Mouse (Mus musculus) megakaryocyte, embryonic 14.5 days (primary cell): ENCODE results near the gene Cdkl5. TPM values are rescaled to one million over a fixed set of nuclear protein-coding genes. Genes with fewer than 3 reads are reported as not detected.

Source experiments
- H3K27me3 ChIP-seq: replicated peaks from 2 replicates; pipeline ENCODE3; 2012; ENCODE audit warnings: inconsistent platforms
- H3K36me3 ChIP-seq: replicated peaks from 2 replicates; pipeline ENCODE3; 2012; ENCODE audit warnings: low read length, inconsistent platforms, mixed read lengths
- H3K4me1 ChIP-seq: 2 replicates; pipeline ENCODE4 v1.6.1; 2012; ENCODE audit warnings: inconsistent platforms
- H3K4me3 ChIP-seq: replicated peaks from 2 replicates; pipeline ENCODE3; 2012; ENCODE audit warnings: moderate library complexity, mild to moderate bottlenecking, inconsistent platforms
- H3K9me3 ChIP-seq: 2 replicates; pipeline ENCODE4 v1.6.1; 2012; ENCODE audit warnings: inconsistent platforms
- FLI1 ChIP-seq: IDR thresholded peaks from 2 replicates; pipeline ENCODE4 v1.6.1; 2012; ENCODE audit warnings: low read length, inconsistent platforms, mixed read lengths
- GATA1 ChIP-seq: IDR thresholded peaks from 3 replicates; pipeline ENCODE4 v1.6.1; 2012; ENCODE audit warnings: mixed read lengths, low read length, inconsistent platforms, borderline replicate concordance
- polyA plus RNA-seq: library from polyadenylated mRNA; stranded (reverse); fragments of >175 nt; gene quantifications from 2 replicates; pipeline ENCODE4 v1.2.3, GENCODE M21; 2012; ENCODE audit warnings: low replicate concordance; ENCODE audit not compliant: insufficient read depth

Gene Cdkl5
- polyA plus RNA-seq, 1 experiment, result not detected

DNA sequence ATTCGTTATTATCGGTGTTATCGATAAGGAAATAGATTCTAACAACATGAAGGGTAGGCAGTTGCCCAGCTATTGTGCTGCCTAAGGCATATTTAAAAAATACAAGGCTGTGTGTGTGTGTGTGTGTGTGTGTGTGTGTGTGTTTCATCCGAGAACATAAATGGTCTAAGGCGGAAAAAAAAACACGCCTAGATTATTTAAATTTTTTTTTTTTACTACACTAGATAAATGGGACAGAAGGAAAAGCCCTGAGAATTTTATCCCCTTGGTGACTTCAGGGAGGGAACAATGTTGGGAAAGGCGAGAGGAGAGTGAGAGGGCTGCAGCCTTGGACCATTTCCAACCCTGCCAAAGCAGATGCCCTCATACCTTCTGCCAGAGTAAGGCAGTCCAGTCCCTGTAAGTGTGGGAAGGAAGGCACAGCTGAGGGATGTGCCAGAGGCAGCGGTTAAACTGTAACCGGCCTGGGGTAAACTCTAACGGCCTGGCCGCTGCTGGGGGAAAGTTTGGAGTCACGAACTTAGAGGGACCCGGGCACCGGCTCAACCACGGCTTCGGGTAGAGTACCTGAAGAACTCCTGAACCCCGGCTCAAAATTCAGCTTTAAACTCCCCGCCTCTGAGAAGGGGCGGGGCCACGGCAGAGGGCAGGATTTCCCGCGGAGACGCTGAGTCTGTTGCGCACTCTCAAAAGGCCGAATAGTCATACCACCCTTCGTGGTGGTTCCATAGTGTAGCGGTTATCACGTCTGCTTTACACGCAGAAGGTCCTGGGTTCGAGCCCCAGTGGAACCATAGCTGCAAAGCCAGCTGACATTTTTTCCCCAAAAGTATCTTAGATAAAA is 228.9 kb downstream of the Cdkl5 start:
- Histone ChIP-seq H3K27me3 (peaks cover 2% of the 10 kb centered on the region), H3K4me3 (peak overlapping the region; percentile 91), H3K36me3 (no peaks in the 10 kb centered on the region), H3K4me1 (peaks cover 3% of the 10 kb centered on the region; the same call in 1 of the 2 replicates), H3K9me3 (no peaks in the 10 kb centered on the region)
- TF ChIP-seq FLI1 (no peak), GATA1 (no peak)

DNA sequence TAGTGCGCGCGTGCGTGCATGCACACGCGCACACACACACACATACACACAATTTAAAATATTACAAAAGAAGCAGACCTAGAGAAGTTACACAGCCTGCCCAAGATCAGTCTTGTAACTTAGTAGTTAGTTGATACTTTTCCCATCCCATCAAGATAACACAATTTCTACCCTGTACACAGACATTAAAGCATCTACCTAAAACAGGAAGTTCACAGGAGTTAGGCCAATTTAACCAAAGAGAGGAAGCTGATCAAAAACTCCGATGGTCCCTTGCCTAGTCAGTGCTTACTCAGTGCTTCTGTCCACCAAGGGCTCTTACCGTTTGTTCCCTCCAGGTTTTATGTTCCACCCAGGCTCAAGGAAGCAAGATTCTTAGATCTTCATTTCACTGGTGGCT is 243.7 kb downstream of the Cdkl5 start:
- Histone ChIP-seq H3K27me3 (peaks cover 12% of the 10 kb centered on the region), H3K4me1 (no peaks in the 10 kb centered on the region), H3K9me3 (no peaks in the 10 kb centered on the region), H3K36me3 (no peaks in the 10 kb centered on the region), H3K4me3 (no peak overlapping the region)
- TF ChIP-seq GATA1 (no peak), FLI1 (no peak)

DNA sequence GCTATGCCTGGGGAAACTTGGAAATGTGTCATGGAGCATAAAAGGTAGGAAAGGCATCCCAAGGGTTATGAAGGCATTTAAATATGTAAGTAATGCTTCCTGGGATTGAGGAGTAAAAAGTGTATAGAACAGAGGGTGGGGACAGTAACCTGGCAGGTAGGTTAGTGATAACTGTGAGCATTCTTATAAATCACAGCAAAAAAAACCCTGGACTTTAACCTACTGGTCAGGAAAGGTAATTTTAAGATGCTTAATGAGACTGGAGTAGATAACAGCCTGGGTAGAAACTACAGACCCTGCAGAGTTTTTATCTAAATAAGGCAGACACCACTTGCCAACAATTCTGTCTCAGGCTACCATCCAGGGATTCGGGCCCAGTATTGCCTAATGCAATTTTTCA is 245.9 kb downstream of the Cdkl5 start:
- Histone ChIP-seq H3K36me3 (no peaks in the 10 kb centered on the region), H3K4me3 (no peak overlapping the region), H3K27me3 (peaks cover 6% of the 10 kb centered on the region), H3K4me1 (no peaks in the 10 kb centered on the region), H3K9me3 (peaks cover 6% of the 10 kb centered on the region; the same call in 1 of the 2 replicates)
- no peak for TF ChIP-seq FLI1
- TF ChIP-seq GATA1, result no peak

DNA sequence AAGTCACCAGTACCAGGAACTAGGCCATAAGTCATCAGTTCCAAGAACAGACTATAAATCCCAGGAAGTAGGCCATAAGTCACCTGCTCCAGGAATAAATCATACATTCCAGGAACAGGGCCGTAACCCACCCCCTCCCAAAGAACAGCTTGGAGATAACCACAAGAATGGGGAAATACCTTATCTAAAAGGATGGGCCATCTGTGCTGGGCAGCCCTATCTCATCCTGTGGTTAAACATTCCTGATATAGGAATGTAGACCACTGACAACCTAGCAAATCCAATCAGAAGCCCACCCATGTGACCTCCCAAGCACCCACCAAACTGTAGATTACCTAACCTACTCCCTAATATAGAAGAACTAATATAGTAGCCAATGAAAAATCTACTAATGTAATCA is 249.1 kb downstream of the Cdkl5 start:
- peaks cover 11% of the 10 kb centered on the region; the same call in 1 of the 2 replicates for H3K9me3 ChIP-seq

DNA sequence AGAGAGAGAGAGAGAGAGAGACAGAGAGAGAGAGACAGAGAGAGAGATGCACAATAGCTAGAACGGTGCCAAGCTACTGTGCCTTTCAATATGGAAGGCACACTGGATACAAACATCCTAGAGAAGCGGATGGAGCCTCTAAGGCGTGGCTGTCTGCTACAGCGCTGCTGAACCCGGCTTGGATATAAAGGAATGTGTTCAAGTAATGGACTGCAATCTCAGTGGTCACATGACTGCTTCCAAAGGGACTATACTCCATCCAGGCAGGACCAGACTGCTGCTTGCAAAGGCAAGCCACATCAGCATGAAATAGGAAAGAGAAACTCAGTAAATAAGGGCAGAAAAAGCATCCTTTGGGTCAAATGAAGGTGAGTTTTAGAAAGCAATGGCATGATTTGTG is 258.9 kb downstream of the Cdkl5 start, which contains the start of gene Ppef1:
Gene Ppef1, minus strand, starts transcription at position 116 of the 400 bp plus-strand sequence.
- TF ChIP-seq FLI1 (no peak), GATA1 (no peak)
- Histone ChIP-seq H3K4me3 (no peak within 1 kb of the TSS), H3K9me3 (no peaks in the 10 kb centered on the region)

More for the DNA sequence above, 249.1 kb downstream of the Cdkl5 start:
- H3K4me3 ChIP-seq, result no peak overlapping the region
- no peaks in the 10 kb centered on the region for H3K36me3 ChIP-seq
- H3K4me1 ChIP-seq, result no peaks in the 10 kb centered on the region
- H3K27me3 ChIP-seq, result peaks cover 3% of the 10 kb centered on the region
- TF ChIP-seq GATA1 (no peak), FLI1 (no peak)

More for the DNA sequence above, 258.9 kb downstream of the Cdkl5 start, which contains the start of gene Ppef1:
- Histone ChIP-seq H3K36me3 (no peaks in the 10 kb centered on the region), H3K4me1 (no peaks in the 10 kb centered on the region), H3K27me3 (peaks cover 7% of the 10 kb centered on the region)

Other genes with a start within 250 kb of the Cdkl5 start
- not detected in 2 replicates for gene Rs1, start 226.7 kb downstream of the Cdkl5 start, polyA plus RNA-seq
- gene Gja6, start 87.7 kb downstream of the Cdkl5 start, polyA plus RNA-seq, result not detected in 2 replicates
- gene Scml2, start 122.5 kb upstream of the Cdkl5 start, polyA plus RNA-seq, result not detected in 2 replicates